Mouse (Mus musculus) left cerebral cortex, adult 9 months (tissue): ENCODE data around the gene Pkp4.
"Not testable (repeated sequence)": the region's sequence is repeated elsewhere in the genome, so short reads cannot be mapped to it uniquely, and the experiment has no call there.

Experiments used
- DNase-seq, 2 experiments: peaks; one replicate each; pipeline ENCODE4 v3.0.0; 2022; ENCODE audit warnings: low spot score in 2 of 2

The Pkp4 gene

GRCm38 (mm10) chr2:59383852-59384776 lies 223.5 kb downstream of the Pkp4 start:
- no peak for DNase-seq

- no peak for DNase-seq
Measured at GRCm38 (mm10) chr2:59385211-59385935, 224.7 kb downstream of the Pkp4 start.

- DNase-seq = no peak
Measured at GRCm38 (mm10) chr2:59389971-59390370, 229.3 kb downstream of the Pkp4 start.

GRCm38 (mm10) chr2:59393177-59393576 lies 232.5 kb downstream of the Pkp4 start:
- DNase-seq = no peak

- DNase-seq = no peak
Measured at GRCm38 (mm10) chr2:59394651-59395050, 234.0 kb downstream of the Pkp4 start.

- DNase-seq = not testable (repeated sequence)
Measured at GRCm38 (mm10) chr2:59395160-59395650, 234.6 kb downstream of the Pkp4 start.

GRCm38 (mm10) chr2:59396555-59396954 lies 235.9 kb downstream of the Pkp4 start:
- DNase-seq = no peak

GRCm38 (mm10) chr2:59397531-59397930 lies 236.9 kb downstream of the Pkp4 start:
- DNase-seq = no peak

GRCm38 (mm10) chr2:59400901-59401378 lies 240.3 kb downstream of the Pkp4 start:
- DNase-seq = no peak

- DNase-seq = no peak
Measured at GRCm38 (mm10) chr2:59401841-59402461, 241.3 kb downstream of the Pkp4 start.

GRCm38 (mm10) chr2:59404022-59404421 lies 243.4 kb downstream of the Pkp4 start:
- DNase-seq = no peak
